Mouse (Mus musculus) stomach, embryonic 15.5 days (tissue): ENCODE data around the gene Hyal1. TPM values are rescaled to one million over a fixed set of nuclear protein-coding genes. Genes with fewer than 3 reads are reported as not detected.

Experiments used
- ATAC-seq: fragments of 200-750 bp; cut with Nextera tagmentation; 2 replicates; pipeline ENCODE4 v1.8.0; 2017; ENCODE audit warnings: low read depth, moderate number of reproducible peaks, moderate TSS enrichment; ENCODE audit not compliant: insufficient read depth, low FRiP score
- H3K27ac ChIP-seq: fragments of 300-500 bp; sonication (generic); 2 replicates; pipeline ENCODE4 v1.5.1; 2015; ENCODE audit warnings: mild to moderate bottlenecking, inconsistent platforms
- H3K27me3 ChIP-seq: fragments of 300-500 bp; sonication (generic); replicated peaks from 2 replicates; pipeline ENCODE4 v1.6.1; 2015; ENCODE audit warnings: inconsistent platforms
- H3K36me3 ChIP-seq: fragments of 300-500 bp; sonication (generic); 2 replicates; pipeline ENCODE4 v1.6.1; 2015; ENCODE audit warnings: inconsistent platforms
- H3K4me1 ChIP-seq: fragments of 300-500 bp; sonication (generic); 2 replicates; pipeline ENCODE4 v1.6.1; 2015; ENCODE audit warnings: inconsistent platforms
- H3K4me2 ChIP-seq: fragments of 300-500 bp; sonication (generic); 2 replicates; pipeline ENCODE4 v1.6.1; 2015; ENCODE audit warnings: mild to moderate bottlenecking, inconsistent platforms
- H3K4me3 ChIP-seq: fragments of 300-500 bp; sonication (generic); replicated peaks from 2 replicates; pipeline ENCODE4 v1.5.1; 2015; ENCODE audit warnings: inconsistent platforms
- H3K9ac ChIP-seq: fragments of 300-500 bp; sonication (generic); 2 replicates; pipeline ENCODE4 v1.6.1; 2015; ENCODE audit warnings: inconsistent platforms
- H3K9me3 ChIP-seq: fragments of 300-500 bp; sonication (generic); 2 replicates; pipeline ENCODE4 v1.6.1; 2016; ENCODE audit warnings: inconsistent platforms
- WGBS: fragments of 180-500 bp; shearing (Covaris S2); methylation state at CpG from one replicate; pipeline ENCODE4 v1.1.7; 2015; 5-methylcytosine and 5-hydroxymethylcytosine counted together
- polyA plus RNA-seq: library from polyadenylated mRNA; unstranded; fragments of >200 nt; fragmentation: Nextera tagmentation; extraction: Ambion mirVana; gene quantifications from 2 replicates; pipeline ENCODE4 v1.2.1, GENCODE M21; 2015

The Hyal1 gene
- polyA plus RNA-seq, result 9.2 and 10.8 TPM in 2 replicates

DNA sequence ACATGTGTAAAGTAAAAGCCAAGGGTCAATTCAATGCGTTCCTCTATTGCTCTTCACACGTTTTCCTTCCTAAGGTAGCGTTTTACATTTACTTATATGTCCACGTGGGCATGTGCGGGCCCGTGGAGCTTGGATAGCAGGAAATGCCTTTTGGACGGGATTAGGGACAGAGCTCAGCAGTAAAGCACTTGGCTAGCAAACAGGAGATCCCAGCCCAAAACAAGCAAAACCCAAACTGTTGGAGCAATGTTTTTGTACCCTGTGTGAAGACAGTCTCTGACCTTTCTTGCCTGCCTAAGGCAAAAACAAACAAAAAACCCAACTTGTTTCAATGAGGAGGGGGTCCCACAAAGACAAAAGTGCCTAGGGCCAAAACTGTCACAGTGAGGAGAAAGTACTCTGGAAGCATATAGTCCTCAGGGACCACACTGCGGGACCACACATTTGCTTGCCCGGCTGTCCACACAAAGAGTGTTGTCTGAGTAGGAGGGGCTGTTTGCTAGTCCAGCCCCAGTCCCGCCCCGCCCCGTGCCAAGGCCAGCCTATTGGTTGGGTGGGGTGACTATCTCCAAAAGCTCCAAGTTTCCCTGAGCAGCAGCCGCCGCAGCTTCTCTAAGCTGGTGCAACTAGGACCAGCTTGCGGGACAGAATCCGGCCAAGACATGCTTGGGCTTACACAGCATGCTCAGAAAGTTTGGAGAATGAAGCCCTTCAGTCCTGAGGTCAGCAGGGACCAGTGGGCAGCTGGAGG, at the start of gene Hyal1:
Hyal1 (plus strand) TSS at position 571 of the 751 bp plus-strand sequence.
- no peaks in the 10 kb centered on the region for H3K9me3 ChIP-seq
- ATAC-seq, result peak; percentile 67
- peak within 1 kb of the TSS; percentile 74 for H3K4me2 ChIP-seq
- 14% methylated on average over 16 of the region's 16 CpGs for WGBS
- H3K4me3 ChIP-seq, result peak within 1 kb of the TSS; percentile 41
- H3K9ac ChIP-seq, result peak within 1 kb of the TSS; percentile 31; the same call in 1 of the 2 replicates
- peaks cover 20% of the 10 kb centered on the region for H3K36me3 ChIP-seq
- H3K4me1 ChIP-seq, result peaks cover 44% of the 10 kb centered on the region
- peak within 1 kb of the TSS; percentile 89 for H3K27ac ChIP-seq
- no peaks in the 10 kb centered on the region for H3K27me3 ChIP-seq

DNA sequence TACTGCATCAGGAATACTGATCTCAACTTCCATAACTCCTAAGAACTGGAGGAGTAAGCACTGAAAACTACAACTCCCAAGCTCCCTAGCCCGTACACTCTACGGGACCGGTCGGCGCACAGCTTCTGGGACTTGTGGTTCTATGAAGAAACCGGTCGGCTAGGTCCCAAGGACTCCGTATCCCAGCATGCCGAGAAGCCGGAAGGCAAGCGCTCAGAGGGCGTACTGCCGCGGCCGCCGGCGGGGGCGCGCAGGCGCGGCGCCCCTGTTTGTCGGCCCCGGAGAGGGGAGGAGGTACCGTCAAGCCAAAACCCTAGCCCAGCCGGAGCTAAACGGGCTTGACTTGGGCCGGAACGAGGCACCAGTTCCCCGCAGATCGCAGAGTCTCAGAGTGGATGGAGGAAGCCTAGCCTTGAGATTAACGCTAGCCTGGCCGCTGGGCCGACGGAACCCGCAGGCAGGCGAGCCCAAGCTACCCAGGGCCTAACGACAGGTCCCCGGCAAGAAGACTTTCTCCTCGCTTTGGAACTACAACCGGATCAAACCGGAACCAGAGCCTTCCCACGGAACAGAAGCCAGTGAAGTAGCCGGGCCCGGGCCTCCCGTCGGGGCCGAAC, 42.8 kb upstream of the Hyal1 start, which contains the start of gene Tmem115:
Tmem115 (plus strand) TSS at position 155 of the 617 bp plus-strand sequence.
- Histone ChIP-seq H3K27ac (peak within 1 kb of the TSS; percentile 80), H3K27me3 (no peaks in the 10 kb centered on the region), H3K4me3 (peak within 1 kb of the TSS; percentile 83), H3K4me1 (peaks cover 21% of the 10 kb centered on the region), H3K9ac (peak within 1 kb of the TSS; percentile 54), H3K36me3 (peaks cover 15% of the 10 kb centered on the region), H3K9me3 (no peaks in the 10 kb centered on the region), H3K4me2 (peak within 1 kb of the TSS; percentile 78)
- peak; percentile 99 for ATAC-seq
- WGBS, result under 1% methylated on average over 48 of the region's 48 CpGs

DNA sequence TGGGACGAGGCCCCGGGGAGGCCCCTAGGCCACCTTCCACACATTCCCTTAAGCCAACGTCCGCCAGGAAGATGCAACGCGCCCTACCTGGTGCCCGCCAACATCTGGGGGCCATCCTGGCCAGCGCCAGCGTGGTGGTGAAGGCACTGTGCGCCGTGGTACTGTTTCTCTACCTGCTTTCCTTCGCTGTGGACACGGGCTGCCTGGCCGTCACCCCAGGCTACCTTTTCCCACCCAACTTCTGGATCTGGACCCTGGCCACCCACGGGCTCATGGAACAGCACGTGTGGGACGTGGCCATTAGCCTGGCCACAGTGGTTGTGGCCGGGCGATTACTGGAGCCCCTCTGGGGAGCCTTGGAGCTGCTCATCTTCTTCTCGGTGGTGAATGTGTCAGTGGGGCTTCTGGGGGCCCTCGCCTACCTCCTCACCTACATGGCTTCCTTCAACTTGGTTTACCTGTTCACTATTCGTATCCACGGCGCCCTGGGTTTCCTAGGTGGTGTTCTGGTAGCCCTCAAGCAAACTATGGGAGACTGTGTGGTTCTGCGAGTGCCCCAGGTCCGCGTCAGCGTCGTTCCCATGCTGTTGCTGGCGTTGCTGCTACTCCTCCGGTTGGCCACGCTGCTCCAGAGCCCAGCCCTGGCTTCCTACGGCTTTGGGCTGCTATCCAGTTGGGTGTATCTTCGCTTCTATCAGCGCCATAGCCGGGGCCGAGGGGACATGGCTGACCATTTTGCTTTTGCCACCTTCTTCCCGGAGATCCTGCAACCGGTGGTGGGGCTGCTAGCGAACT, 42.1 kb upstream of the Hyal1 start:
- Histone ChIP-seq H3K4me1 (peaks cover 21% of the 10 kb centered on the region), H3K4me3 (peak overlapping the region; percentile 83), H3K9me3 (no peaks in the 10 kb centered on the region), H3K27ac (peak overlapping the region; percentile 80), H3K27me3 (no peaks in the 10 kb centered on the region), H3K9ac (peak overlapping the region; percentile 54), H3K4me2 (peak overlapping the region; percentile 78), H3K36me3 (peaks cover 21% of the 10 kb centered on the region)
- peak; percentile 4 for ATAC-seq
- WGBS, result under 1% methylated on average over 40 of the region's 40 CpGs

DNA sequence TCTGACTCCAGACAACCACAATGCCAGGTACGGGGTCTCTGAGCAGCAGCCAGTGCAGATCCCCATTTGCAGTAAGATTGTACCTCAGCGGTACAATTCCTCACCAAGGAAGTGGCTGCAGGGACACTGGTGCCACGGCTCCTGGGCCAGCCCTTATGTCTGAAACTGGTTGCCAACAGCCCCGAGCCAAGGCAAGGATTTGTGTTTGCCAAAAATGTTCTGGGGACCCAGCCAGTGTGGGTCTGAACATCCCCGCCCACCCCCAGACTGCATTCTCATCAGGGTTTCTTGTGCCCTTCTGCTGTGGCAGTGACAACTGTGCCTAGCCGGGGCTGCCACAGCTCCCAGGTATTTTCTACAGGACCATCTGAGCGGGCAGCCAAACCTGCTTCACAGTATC, 38.5 kb upstream of the Hyal1 start:
- H3K27ac ChIP-seq, result no peak overlapping the region
- H3K4me1 ChIP-seq, result peaks cover 39% of the 10 kb centered on the region
- peaks cover 27% of the 10 kb centered on the region for H3K36me3 ChIP-seq
- H3K27me3 ChIP-seq, result no peaks in the 10 kb centered on the region
- 89% methylated on average over 7 of the region's 7 CpGs for WGBS
- no peak for ATAC-seq
- H3K9ac ChIP-seq, result no peak overlapping the region
- no peak overlapping the region for H3K4me2 ChIP-seq
- H3K9me3 ChIP-seq, result no peaks in the 10 kb centered on the region
- H3K4me3 ChIP-seq, result no peak overlapping the region

DNA sequence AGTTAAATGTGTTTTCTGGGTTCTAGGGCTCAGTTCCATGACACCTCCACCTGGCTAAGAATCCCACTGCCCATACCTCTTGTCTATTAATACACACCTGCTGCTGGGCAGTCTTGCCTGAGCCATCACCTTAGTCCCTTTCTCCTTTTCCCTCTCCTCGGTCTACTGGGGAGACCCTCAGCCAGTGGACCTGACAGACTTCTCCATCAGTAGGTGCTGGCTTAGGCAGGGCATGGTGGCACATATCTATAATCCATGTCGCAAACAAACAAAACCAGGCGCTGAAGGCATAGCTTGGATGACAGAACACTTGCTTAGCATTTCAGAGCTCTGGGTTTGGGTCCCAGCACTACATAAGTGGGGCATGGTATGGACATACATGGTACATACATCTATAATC, 38.0 kb upstream of the Hyal1 start:
- no peak for ATAC-seq
- H3K36me3 ChIP-seq, result peaks cover 30% of the 10 kb centered on the region
- no peak overlapping the region for H3K27ac ChIP-seq
- WGBS, result 89% methylated on average over 3 of the region's 3 CpGs
- peaks cover 40% of the 10 kb centered on the region for H3K4me1 ChIP-seq
- H3K9me3 ChIP-seq, result no peaks in the 10 kb centered on the region
- H3K27me3 ChIP-seq, result no peaks in the 10 kb centered on the region
- no peak overlapping the region for H3K4me3 ChIP-seq
- H3K4me2 ChIP-seq, result no peak overlapping the region
- no peak overlapping the region for H3K9ac ChIP-seq

DNA sequence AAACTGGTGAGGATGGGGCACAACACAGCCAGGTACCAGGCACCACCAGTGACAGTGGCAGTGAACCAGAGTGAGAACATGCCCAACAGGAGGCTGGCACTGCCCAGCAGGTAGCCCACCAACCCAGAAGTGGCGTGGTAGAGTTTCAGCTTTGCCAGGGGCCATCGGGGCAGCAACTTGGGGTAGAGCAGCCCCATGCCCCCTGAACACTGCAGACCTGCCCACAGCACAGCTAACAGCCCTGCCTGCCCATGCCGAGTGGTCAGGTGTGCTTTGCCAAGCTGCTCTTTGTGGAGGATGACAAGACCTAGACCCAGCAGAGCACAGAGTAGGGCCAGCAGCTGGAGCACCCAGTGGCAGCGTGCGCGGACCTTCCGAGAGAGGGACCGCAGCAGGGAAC, 36.8 kb upstream of the Hyal1 start:
- peaks cover 40% of the 10 kb centered on the region for H3K4me1 ChIP-seq
- ATAC-seq, result no peak
- H3K4me2 ChIP-seq, result no peak overlapping the region

DNA sequence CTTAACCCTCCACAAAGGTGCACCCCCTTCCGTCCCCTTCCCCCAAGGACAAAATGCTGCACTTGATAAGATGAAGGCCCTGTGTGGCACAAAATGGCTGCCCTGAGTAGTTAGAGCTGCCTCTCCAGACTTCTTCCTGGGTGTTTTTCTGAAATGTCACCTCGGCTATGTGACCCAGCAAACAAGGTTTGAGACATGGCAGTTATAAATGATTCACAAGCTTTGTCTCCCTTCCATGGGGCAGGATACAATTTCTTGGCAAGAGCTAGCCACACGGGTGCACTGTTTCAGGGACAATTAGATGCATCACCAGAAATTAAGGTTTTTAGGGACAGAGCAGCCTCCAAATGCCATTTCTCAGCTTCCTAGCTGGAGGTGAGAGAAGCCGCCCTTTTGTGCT, 36.3 kb upstream of the Hyal1 start:
- 62% methylated on average over 4 of the region's 4 CpGs for WGBS

More for the DNA sequence above, 36.8 kb upstream of the Hyal1 start:
- no peaks in the 10 kb centered on the region for H3K27me3 ChIP-seq
- H3K36me3 ChIP-seq, result peaks cover 34% of the 10 kb centered on the region
- H3K9ac ChIP-seq, result no peak overlapping the region
- no peak overlapping the region for H3K4me3 ChIP-seq
- 92% methylated on average over 8 of the region's 8 CpGs for WGBS
- H3K27ac ChIP-seq, result no peak overlapping the region
- no peaks in the 10 kb centered on the region for H3K9me3 ChIP-seq

DNA sequence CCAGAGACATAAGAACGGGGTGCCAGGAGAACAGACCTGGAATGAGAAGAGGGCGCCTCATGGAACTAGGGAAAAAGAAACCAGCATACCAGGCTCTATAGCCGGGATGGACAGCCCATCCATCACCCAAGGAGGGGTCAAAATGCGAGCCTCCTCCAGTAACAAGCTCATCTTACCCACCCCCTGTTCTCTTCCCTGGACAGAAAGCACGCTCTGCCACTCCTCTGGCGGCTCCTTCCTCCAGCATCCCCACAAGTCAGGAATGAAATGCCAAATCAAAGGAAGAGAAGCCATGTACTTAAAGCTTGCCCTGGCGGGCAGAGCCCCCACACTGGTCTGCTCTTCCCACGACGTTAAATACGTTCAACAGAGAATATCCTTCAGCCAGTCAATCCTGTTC, 35.7 kb upstream of the Hyal1 start:
- Histone ChIP-seq H3K4me2 (peak overlapping the region; percentile 90), H3K36me3 (peaks cover 34% of the 10 kb centered on the region), H3K27me3 (no peaks in the 10 kb centered on the region), H3K9me3 (no peaks in the 10 kb centered on the region), H3K4me3 (peak overlapping the region; percentile 71), H3K27ac (no peak overlapping the region), H3K4me1 (peaks cover 31% of the 10 kb centered on the region), H3K9ac (no peak overlapping the region)
- 20% methylated on average over 10 of the region's 10 CpGs for WGBS
- ATAC-seq, result no peak

More for the DNA sequence above, 36.3 kb upstream of the Hyal1 start:
- Histone ChIP-seq H3K36me3 (peaks cover 34% of the 10 kb centered on the region), H3K27me3 (no peaks in the 10 kb centered on the region), H3K9ac (no peak overlapping the region), H3K4me2 (no peak overlapping the region; the same call in 1 of the 2 replicates), H3K4me3 (no peak overlapping the region), H3K27ac (no peak overlapping the region), H3K9me3 (no peaks in the 10 kb centered on the region), H3K4me1 (peaks cover 36% of the 10 kb centered on the region)
- no peak for ATAC-seq

DNA sequence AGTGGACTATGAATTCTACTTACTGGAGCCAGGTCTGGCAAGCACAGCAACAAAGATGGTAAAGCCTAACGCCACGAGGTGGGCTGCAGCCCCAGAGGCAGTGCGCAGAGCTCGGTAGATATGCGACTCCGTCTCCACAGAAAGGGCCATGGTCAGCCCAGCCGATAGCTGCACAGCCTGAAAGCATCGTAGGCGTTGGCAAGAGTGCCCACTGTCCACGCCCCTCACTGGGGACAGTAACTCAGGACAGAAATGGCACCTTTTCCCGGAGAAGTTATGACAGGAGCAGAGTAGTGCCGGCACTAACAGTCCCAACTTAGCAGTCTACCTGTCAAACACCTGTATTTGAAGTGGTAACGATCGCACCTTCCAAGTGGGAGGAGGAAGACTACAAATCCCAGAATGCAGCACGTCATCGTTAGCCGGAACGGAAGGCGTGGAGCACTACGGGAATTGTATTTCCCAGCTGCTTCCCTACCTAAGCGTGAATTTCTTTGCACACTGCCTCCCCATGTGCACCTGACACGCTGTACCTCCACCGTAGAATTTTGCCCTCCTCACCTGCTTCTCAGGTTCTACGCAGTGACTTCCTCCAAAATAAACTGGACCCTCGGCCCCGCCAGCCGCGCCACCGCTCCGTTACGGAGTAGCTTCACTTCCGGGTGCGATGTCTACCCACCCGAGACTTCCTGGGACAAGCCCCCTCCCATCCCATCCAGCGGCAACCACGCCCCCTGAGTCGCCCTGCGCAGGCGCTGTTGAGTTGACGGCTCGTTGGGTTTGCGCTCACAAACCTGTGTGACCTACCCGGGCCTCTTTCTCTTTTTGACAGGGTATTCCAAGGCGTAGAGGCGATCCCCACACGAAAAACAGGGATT, 35.0 kb upstream of the Hyal1 start, which contains the start of the genes Cyb561d2 and Nprl2:
Cyb561d2 (minus strand) TSS at position 720 of the 878 bp plus-strand sequence.
Nprl2 (plus strand) TSS at position 753 of the 878 bp plus-strand sequence.
- Histone ChIP-seq H3K27ac (peak within 1 kb of the TSS; percentile 77), H3K9ac (peak within 1 kb of the TSS; percentile 53; the same call in 1 of the 2 replicates), H3K9me3 (no peaks in the 10 kb centered on the region), H3K36me3 (peaks cover 34% of the 10 kb centered on the region), H3K27me3 (no peaks in the 10 kb centered on the region), H3K4me3 (peak within 1 kb of the TSS; percentile 71), H3K4me2 (peak within 1 kb of the TSS; percentile 90), H3K4me1 (peaks cover 29% of the 10 kb centered on the region)
- peak; percentile 90 for ATAC-seq
- WGBS, result under 1% methylated on average over 46 of the region's 46 CpGs

DNA sequence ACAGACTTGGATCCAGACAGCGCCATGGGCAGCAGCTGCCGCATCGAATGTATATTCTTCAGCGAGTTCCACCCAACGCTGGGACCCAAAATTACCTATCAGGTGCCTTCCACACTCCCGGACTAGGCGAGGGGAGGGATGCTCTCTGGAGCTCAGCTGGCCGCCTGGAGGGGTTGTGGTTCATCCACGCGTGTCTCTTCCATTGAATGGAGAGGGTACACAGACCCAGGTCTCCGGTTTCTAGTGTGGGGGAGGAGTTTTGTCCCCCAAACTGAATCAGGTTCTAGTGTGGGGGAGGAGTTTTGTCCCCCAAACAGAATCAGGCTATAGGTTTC, 34.4 kb upstream of the Hyal1 start:
- Histone ChIP-seq H3K36me3 (peaks cover 34% of the 10 kb centered on the region), H3K4me3 (peak overlapping the region; percentile 71), H3K4me1 (peaks cover 30% of the 10 kb centered on the region), H3K4me2 (peak overlapping the region; percentile 90), H3K9me3 (no peaks in the 10 kb centered on the region), H3K27ac (peak overlapping the region; percentile 37; the same call in 1 of the 2 replicates), H3K9ac (peak overlapping the region; percentile 39; the same call in 1 of the 2 replicates), H3K27me3 (no peaks in the 10 kb centered on the region)
- WGBS, result 3% methylated on average over 11 of the region's 11 CpGs
- no peak for ATAC-seq

DNA sequence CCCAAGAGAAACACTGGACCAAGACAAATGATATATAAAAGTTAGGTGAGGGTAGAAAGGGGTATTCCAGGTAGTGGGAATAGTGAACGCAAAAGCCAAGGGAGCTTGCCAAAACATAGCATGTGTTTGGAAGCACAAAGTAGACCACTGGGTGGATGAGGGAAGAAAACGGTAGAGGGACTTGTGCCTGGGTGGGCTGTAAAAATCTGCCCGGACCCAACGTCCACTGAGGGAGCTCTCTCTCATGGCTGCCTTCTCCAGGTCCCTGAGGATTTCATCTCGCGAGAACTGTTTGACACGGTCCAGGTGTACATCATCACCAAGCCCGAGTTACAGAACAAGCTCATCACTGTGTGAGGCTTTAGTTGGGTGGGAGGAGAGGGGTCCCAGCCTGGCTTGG, 34.0 kb upstream of the Hyal1 start:
- H3K4me1 ChIP-seq, result peaks cover 31% of the 10 kb centered on the region
- ATAC-seq, result no peak
- H3K27me3 ChIP-seq, result no peaks in the 10 kb centered on the region
- H3K4me2 ChIP-seq, result peak overlapping the region; percentile 90
- peaks cover 30% of the 10 kb centered on the region for H3K36me3 ChIP-seq
- H3K9ac ChIP-seq, result peak overlapping the region; percentile 39; the same call in 1 of the 2 replicates
- H3K27ac ChIP-seq, result no peak overlapping the region
- no peaks in the 10 kb centered on the region for H3K9me3 ChIP-seq
- peak overlapping the region; percentile 71 for H3K4me3 ChIP-seq
- 31% methylated on average over 8 of the region's 8 CpGs for WGBS
